Mouse (Mus musculus) cerebellum, postnatal 14 days (tissue): Measurements from ENCODE around the gene Gm27021.

Experiments used
- DNase-seq, 2 experiments: peaks; one replicate each; pipeline ENCODE4 v3.0.0; 2021; ENCODE audit warnings: mixed read lengths in 2 of 2

Gm27021 gene

GRCm38 (mm10) chr8:120563851-120564837 lies 103.7 kb downstream of the Gm27021 start:
- peak; percentile 69 to 79 for DNase-seq

GRCm38 (mm10) chr8:120563348-120563724 lies 104.5 kb downstream of the Gm27021 start:
- peak in 1 of 2 experiments; percentile 26 for DNase-seq

GRCm38 (mm10) chr8:120562680-120563347 lies 105.1 kb downstream of the Gm27021 start:
- peak in 1 of 2 experiments; percentile 28 for DNase-seq

- DNase-seq = peak in 1 of 2 experiments; percentile 81
Observed at GRCm38 (mm10) chr8:120561539-120562435, 106.1 kb downstream of the Gm27021 start.

- no peak for DNase-seq
Observed at GRCm38 (mm10) chr8:120560535-120560934, 107.3 kb downstream of the Gm27021 start.

GRCm38 (mm10) chr8:120559654-120560053 lies 108.2 kb downstream of the Gm27021 start:
- DNase-seq = peak; percentile 58 to 65
